Mouse (Mus musculus) neural tube, embryonic 15.5 days (tissue): Measurements from ENCODE around the gene Foxj2. TPM values are rescaled to one million over a fixed set of nuclear protein-coding genes. Genes with fewer than 3 reads are reported as not detected.
A peak's percentile ranks its signal among the peaks of the same experiment; 100 is the strongest.

Experiments used
- ATAC-seq: fragments of 200-750 bp; cut with Nextera tagmentation; 2 replicates; pipeline ENCODE4 v1.8.0; 2017; ENCODE audit warnings: mild to moderate bottlenecking, moderate TSS enrichment, moderate library complexity; ENCODE audit not compliant: low FRiP score
- H3K27ac ChIP-seq: fragments of 300-500 bp; sonication (generic); replicated peaks from 2 replicates; pipeline ENCODE4 v1.5.1; 2015; ENCODE audit warnings: mild to moderate bottlenecking, inconsistent platforms
- H3K27me3 ChIP-seq: fragments of 300-500 bp; sonication (generic); replicated peaks from 2 replicates; pipeline ENCODE4 v1.6.1; 2015; ENCODE audit warnings: inconsistent platforms
- H3K36me3 ChIP-seq: fragments of 300-500 bp; sonication (generic); 2 replicates; pipeline ENCODE4 v1.6.1; 2015; ENCODE audit warnings: inconsistent platforms
- H3K4me1 ChIP-seq: fragments of 300-500 bp; sonication (generic); 2 replicates; pipeline ENCODE4 v1.6.1; 2015; ENCODE audit warnings: inconsistent platforms
- H3K4me2 ChIP-seq: fragments of 300-500 bp; sonication (generic); 2 replicates; pipeline ENCODE4 v1.6.1; 2015; ENCODE audit warnings: inconsistent platforms, mild to moderate bottlenecking, moderate library complexity
- H3K4me3 ChIP-seq: fragments of 300-500 bp; sonication (generic); replicated peaks from 2 replicates; pipeline ENCODE4 v1.5.1; 2015; ENCODE audit warnings: mild to moderate bottlenecking, inconsistent platforms
- H3K9ac ChIP-seq: fragments of 300-500 bp; sonication (generic); replicated peaks from 2 replicates; pipeline ENCODE4 v1.6.1; 2015; ENCODE audit warnings: mild to moderate bottlenecking, inconsistent platforms
- H3K9me3 ChIP-seq: fragments of 300-500 bp; sonication (generic); replicated peaks from 2 replicates; pipeline ENCODE4 v1.6.1; 2016; ENCODE audit warnings: inconsistent platforms
- WGBS: fragments of 180-500 bp; shearing (Covaris S2); methylation state at CpG from one replicate; pipeline ENCODE4 v1.1.7; 2015; ENCODE audit warnings: mixed read lengths; 5-methylcytosine and 5-hydroxymethylcytosine counted together
- polyA plus RNA-seq: library from polyadenylated mRNA; unstranded; fragments of >200 nt; fragmentation: Nextera tagmentation; extraction: Ambion mirVana; gene quantifications from 2 replicates; pipeline ENCODE4 v1.2.1, GENCODE M21; 2015

The Foxj2 gene
- polyA plus RNA-seq, 1 experiment from 2014 or later, result 7.1 TPM

DNA sequence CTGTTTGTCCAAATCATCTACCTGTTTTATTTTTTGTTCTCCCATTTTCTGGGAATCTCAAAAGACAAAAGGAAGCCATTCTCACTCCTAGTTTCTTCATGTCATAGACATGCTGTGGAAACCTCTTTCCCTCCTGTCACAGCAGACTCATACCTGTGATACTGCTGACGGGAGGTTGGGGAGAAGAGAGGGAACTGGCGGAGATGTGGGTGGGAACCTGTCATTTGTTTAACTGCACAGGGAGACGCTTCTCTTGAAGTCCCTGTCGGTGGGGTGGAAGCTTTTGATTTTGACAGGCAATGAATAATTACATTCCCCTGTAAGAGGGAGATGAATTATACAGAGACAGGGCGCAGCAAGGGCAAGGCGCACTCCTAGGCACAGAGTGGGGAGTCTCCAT lies 24.0 kb downstream of the Foxj2 start:
- no peaks in the 10 kb centered on the region for H3K4me1 ChIP-seq
- H3K4me3 ChIP-seq, result no peak overlapping the region
- no peak overlapping the region for H3K9ac ChIP-seq
- no peaks in the 10 kb centered on the region for H3K9me3 ChIP-seq
- no peak overlapping the region for H3K27ac ChIP-seq
- ATAC-seq, result no peak
- H3K27me3 ChIP-seq, result no peaks in the 10 kb centered on the region
- H3K4me2 ChIP-seq, result no peak overlapping the region
- WGBS, result 76% methylated on average over 6 of the region's 6 CpGs
- peaks cover 61% of the 10 kb centered on the region for H3K36me3 ChIP-seq

GRCm38 (mm10) chr6:122852696-122853095 lies 33.0 kb downstream of the Foxj2 start:
- WGBS, result 83% methylated on average over 2 of the region's 2 CpGs
- Histone ChIP-seq H3K4me3 (no peak overlapping the region), H3K4me1 (no peaks in the 10 kb centered on the region), H3K27ac (no peak overlapping the region), H3K4me2 (no peak overlapping the region), H3K9ac (no peak overlapping the region), H3K9me3 (no peaks in the 10 kb centered on the region), H3K27me3 (no peaks in the 10 kb centered on the region), H3K36me3 (no peaks in the 10 kb centered on the region)
- no peak for ATAC-seq

DNA sequence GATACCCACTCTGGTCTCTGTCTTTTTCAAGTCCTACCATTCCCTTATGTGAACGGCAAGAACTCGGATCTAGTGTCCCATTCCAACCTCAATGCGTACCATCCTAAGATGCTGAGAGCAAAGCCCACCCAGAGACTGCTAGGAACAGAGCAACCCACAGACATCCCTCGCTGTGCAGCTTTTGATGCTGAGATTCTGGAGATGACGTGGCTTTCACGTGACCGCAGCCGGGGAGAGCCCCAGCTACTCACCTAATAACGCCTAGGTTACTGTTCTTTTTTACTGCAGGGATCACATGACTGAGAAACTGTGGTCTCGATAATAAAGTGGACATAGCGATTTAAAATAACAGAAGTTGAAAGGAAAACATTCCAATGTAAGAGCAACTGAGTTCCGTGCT lies 34.8 kb downstream of the Foxj2 start:
- no peaks in the 10 kb centered on the region for H3K27me3 ChIP-seq
- no peak overlapping the region for H3K4me2 ChIP-seq
- H3K4me1 ChIP-seq, result no peaks in the 10 kb centered on the region
- H3K9me3 ChIP-seq, result no peaks in the 10 kb centered on the region
- H3K4me3 ChIP-seq, result no peak overlapping the region
- no peak overlapping the region for H3K27ac ChIP-seq
- H3K9ac ChIP-seq, result no peak overlapping the region
- no peak for ATAC-seq
- 86% methylated on average over 12 of the region's 12 CpGs for WGBS
- no peaks in the 10 kb centered on the region for H3K36me3 ChIP-seq

DNA sequence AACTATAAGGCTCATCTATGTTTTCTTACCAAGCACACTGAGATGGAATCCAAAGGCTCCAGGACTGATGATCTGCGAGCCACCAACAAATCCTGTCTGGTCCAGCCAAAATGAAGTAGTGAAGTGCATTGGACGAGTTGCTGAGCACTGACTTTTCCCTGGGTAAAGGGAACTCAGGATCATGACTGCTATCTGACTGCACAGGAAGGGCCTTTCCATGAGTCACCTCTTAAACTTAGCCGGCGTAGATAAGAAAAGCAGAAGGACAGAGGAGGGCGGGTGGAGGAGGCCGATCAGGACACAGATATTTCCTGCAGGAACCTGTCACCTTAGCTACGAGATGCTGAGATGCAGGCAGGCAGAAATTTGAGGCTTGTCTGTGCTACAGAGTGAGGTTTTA lies 36.2 kb downstream of the Foxj2 start, which contains the start of gene C3ar1:
TSS of gene C3ar1 (minus strand) at position 207 of the 400 bp plus-strand sequence.
- WGBS, result 89% methylated on average over 7 of the region's 7 CpGs
- H3K9me3 ChIP-seq, result no peaks in the 10 kb centered on the region
- ATAC-seq, result no peak

DNA sequence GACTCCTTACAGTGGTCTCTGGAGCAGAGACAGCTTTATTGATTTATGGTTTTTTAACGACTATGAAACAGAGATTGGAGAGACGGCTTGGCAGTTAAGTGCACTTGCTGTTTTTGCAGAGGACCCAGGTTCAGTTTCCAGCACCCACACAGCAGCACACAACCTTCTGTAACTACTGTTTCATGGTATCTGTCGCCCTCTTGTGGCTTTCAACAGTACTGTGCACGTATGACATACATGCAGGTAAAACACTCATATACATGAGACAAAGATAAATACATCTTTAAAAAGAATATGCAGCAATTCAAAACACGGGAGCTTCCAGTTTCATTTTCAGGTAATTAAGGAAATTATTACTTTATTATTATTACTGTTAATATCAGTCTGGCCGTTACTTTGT lies 42.7 kb downstream of the Foxj2 start:
- no peak overlapping the region for H3K4me3 ChIP-seq
- ATAC-seq, result no peak
- H3K4me2 ChIP-seq, result no peak overlapping the region
- H3K9me3 ChIP-seq, result no peaks in the 10 kb centered on the region
- H3K27ac ChIP-seq, result no peak overlapping the region
- H3K9ac ChIP-seq, result no peak overlapping the region
- H3K4me1 ChIP-seq, result no peaks in the 10 kb centered on the region
- no peaks in the 10 kb centered on the region for H3K27me3 ChIP-seq
- WGBS, result 81% methylated on average over 6 of the region's 6 CpGs
- no peaks in the 10 kb centered on the region for H3K36me3 ChIP-seq

More for the DNA sequence above, 36.2 kb downstream of the Foxj2 start, which contains the start of gene C3ar1:
- no peak within 1 kb of the TSS for H3K4me2 ChIP-seq
- no peaks in the 10 kb centered on the region for H3K27me3 ChIP-seq
- no peak within 1 kb of the TSS for H3K9ac ChIP-seq
- no peak within 1 kb of the TSS for H3K4me3 ChIP-seq
- H3K36me3 ChIP-seq, result no peaks in the 10 kb centered on the region
- no peak within 1 kb of the TSS for H3K27ac ChIP-seq
- H3K4me1 ChIP-seq, result no peaks in the 10 kb centered on the region

DNA sequence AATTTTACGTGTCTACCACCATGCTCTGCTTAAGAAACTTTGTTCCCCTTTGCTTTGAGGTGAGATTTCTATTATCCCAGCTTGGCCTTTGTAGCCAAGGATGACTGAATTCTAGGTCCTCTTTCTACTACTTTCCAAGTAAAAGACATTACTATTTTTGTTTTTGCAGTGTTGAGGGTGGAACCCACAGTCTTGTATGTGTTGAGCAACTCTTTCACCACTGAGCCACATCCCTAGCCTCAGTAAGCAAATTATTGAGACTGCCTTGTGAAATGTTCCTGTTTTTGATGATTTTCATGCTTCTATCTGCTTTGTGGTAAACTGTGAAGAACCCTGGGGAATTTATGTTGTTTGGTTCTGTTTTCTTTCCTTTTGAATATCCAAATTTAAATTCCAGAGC lies 43.2 kb downstream of the Foxj2 start:
- Histone ChIP-seq H3K36me3 (no peaks in the 10 kb centered on the region), H3K27ac (no peak overlapping the region), H3K9ac (no peak overlapping the region), H3K4me3 (no peak overlapping the region), H3K27me3 (no peaks in the 10 kb centered on the region), H3K9me3 (no peaks in the 10 kb centered on the region), H3K4me1 (no peaks in the 10 kb centered on the region), H3K4me2 (no peak overlapping the region)
- WGBS, result 89% methylated on average over 1 of the region's 1 CpGs
- ATAC-seq, result no peak

- no peaks in the 10 kb centered on the region for H3K9me3 ChIP-seq
- WGBS, result 65% methylated on average over 4 of the region's 4 CpGs
- H3K36me3 ChIP-seq, result no peaks in the 10 kb centered on the region
- H3K4me1 ChIP-seq, result no peaks in the 10 kb centered on the region
- H3K27ac ChIP-seq, result no peak overlapping the region
- ATAC-seq, result no peak
- H3K4me3 ChIP-seq, result no peak overlapping the region
- H3K9ac ChIP-seq, result no peak overlapping the region
- H3K27me3 ChIP-seq, result no peaks in the 10 kb centered on the region; the same call in 1 of the 2 replicates
- no peak overlapping the region for H3K4me2 ChIP-seq
Observed at GRCm38 (mm10) chr6:122867914-122868313, 48.2 kb downstream of the Foxj2 start.

- no peak overlapping the region for H3K4me3 ChIP-seq
- H3K27me3 ChIP-seq, result no peaks in the 10 kb centered on the region; the same call in 1 of the 2 replicates
- no peaks in the 10 kb centered on the region for H3K36me3 ChIP-seq
- WGBS, result 88% methylated on average over 11 of the region's 11 CpGs
- no peak for ATAC-seq
- H3K9me3 ChIP-seq, result no peaks in the 10 kb centered on the region
- H3K4me1 ChIP-seq, result no peaks in the 10 kb centered on the region
- no peak overlapping the region for H3K27ac ChIP-seq
- no peak overlapping the region for H3K4me2 ChIP-seq
- H3K9ac ChIP-seq, result no peak overlapping the region
Observed at GRCm38 (mm10) chr6:122869846-122870245, 50.1 kb downstream of the Foxj2 start.

GRCm38 (mm10) chr6:122872800-122873199 lies 53.1 kb downstream of the Foxj2 start:
- H3K9me3 ChIP-seq, result no peaks in the 10 kb centered on the region
- ATAC-seq, result no peak
- peaks cover 16% of the 10 kb centered on the region for H3K4me1 ChIP-seq
- no peaks in the 10 kb centered on the region; the same call in 1 of the 2 replicates for H3K27me3 ChIP-seq
- no peak overlapping the region for H3K4me2 ChIP-seq
- WGBS, result 98% methylated on average over 5 of the region's 5 CpGs
- H3K27ac ChIP-seq, result no peak overlapping the region
- H3K4me3 ChIP-seq, result no peak overlapping the region
- H3K36me3 ChIP-seq, result no peaks in the 10 kb centered on the region
- H3K9ac ChIP-seq, result no peak overlapping the region

DNA sequence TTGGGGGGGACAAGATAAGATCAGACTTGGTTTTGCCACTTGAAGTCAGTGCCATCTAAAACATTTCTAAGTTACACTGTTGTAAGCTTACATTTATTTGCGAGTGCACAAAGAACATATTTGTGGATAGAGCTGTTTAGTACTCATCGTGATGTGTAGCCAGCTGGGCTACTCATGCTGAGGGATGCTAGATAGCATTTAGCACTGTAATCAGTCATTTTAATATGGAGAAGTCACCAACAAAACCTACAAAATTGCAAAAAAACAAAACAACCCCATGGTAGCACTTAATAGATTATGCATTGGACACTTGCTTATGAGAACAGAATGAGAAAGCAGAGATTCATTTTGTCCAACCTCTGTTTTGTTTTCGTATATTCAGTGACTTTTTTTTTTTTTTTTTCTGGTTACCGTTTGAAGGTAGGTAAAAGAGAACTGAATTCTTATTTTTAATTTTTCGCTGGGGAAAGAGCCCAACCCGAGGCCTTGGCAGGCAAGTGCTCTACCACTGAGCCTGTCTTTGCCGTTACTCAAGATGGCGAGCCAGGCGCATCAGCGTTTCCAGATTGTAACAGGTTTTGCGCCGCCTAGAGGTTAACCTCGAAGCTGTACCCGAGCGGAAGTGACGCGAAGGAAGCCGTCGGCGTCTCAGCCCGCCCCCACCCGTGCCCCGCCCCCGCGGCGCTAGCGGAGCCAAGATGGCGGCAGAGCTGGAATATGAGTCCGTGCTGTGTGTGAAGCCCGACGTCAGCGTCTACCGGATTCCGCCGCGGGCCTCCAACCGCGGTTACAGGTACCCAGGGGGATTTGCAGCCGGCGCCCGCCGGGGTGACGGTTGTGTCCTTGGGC lies 54.4 kb downstream of the Foxj2 start, which contains the start of gene Necap1:
TSS of gene Necap1 (plus strand) at position 604 of the 849 bp plus-strand sequence.
- 8% methylated on average over 43 of the region's 43 CpGs for WGBS

GRCm38 (mm10) chr6:122874720-122875389 lies 55.1 kb downstream of the Foxj2 start:
- peak; percentile 86 for ATAC-seq
- Histone ChIP-seq H3K27me3 (no peaks in the 10 kb centered on the region; the same call in 1 of the 2 replicates), H3K4me2 (peak overlapping the region; percentile 61), H3K9ac (peak overlapping the region; percentile 87), H3K4me3 (peak overlapping the region; percentile 90), H3K27ac (peak overlapping the region; percentile 94), H3K4me1 (peaks cover 26% of the 10 kb centered on the region), H3K36me3 (peaks cover 3% of the 10 kb centered on the region), H3K9me3 (no peaks in the 10 kb centered on the region)
- 0% methylated on average over 31 of the region's 31 CpGs for WGBS

More for the DNA sequence above, 54.4 kb downstream of the Foxj2 start, which contains the start of gene Necap1:
- no peaks in the 10 kb centered on the region for H3K36me3 ChIP-seq
- peak; percentile 97 for ATAC-seq
- H3K4me1 ChIP-seq, result peaks cover 26% of the 10 kb centered on the region
- no peaks in the 10 kb centered on the region; the same call in 1 of the 2 replicates for H3K27me3 ChIP-seq
- peak within 1 kb of the TSS; percentile 94 for H3K27ac ChIP-seq
- peak within 1 kb of the TSS; percentile 61 for H3K4me2 ChIP-seq
- peak within 1 kb of the TSS; percentile 90 for H3K4me3 ChIP-seq
- no peaks in the 10 kb centered on the region for H3K9me3 ChIP-seq
- peak within 1 kb of the TSS; percentile 87 for H3K9ac ChIP-seq
